Mouse (Mus musculus): Measurements from ENCODE around the gene Cfdp1.

The Cfdp1 gene

DNA sequence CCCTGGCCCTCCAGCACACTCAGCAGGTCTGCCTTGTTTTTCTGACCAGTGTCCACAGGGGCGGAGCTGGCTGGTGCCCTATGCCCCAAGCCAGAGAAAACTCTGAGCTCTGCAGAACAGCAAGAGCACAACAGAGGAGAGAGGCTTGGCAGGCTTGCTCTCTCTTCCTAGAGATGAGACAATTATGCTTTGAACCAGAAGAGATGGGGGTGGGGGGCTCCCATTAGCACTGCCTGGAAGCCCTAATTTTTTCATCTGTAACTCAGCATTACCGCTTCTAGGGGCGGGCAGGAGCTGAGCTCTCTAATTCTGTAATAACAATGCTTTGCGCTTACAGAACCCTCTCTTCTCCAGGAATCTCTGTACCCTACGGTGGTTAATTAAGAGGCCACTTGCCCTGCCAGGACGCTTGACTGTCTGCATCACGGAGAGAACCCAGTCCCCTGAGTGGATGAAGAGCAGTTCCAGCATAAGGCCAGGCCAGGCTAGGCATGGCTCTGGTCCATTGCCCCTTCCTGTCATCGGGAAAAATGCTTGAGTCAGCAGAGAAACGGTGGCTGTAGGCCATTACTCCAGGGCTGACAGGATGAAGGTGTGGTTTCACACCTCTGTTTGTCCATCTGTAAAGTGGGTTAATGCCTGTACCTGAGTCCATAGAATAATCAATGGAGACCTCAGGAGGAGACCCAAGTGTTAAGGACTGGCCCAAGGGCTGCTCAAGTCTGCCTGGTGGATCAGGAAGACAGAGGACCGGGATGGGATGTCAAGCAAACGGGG lies 111.6 kb downstream of the Cfdp1 start:
- H3K36me3 ChIP-seq (ENCODE audit: insufficient read depth, low read length): peaks cover 8% of the 10 kb centered on the region
- no peaks in the 10 kb centered on the region for H3K27me3 ChIP-seq (ENCODE audit: insufficient read depth, low read length)
- peaks cover 82% of the 10 kb centered on the region for H3K4me1 ChIP-seq (replicated peaks; ENCODE audit: low read depth, low read length)
- H3K4me3 ChIP-seq (replicated peaks; ENCODE audit: low read length): peak overlapping the region; percentile 92
- TF ChIP-seq NANOG (IDR thresholded peaks at IDR 0.05; ENCODE audit: borderline replicate concordance, low read length) (no peak), CTCF (conservative IDR thresholded peaks at IDR 0.05; ENCODE audit: low read length) (no peak), POU5F1 (IDR thresholded peaks at IDR 0.05; ENCODE audit: borderline replicate concordance, low read length) (no peak)
- H3K9me3 ChIP-seq (ENCODE audit: low read length): no peaks in the 10 kb centered on the region

DNA sequence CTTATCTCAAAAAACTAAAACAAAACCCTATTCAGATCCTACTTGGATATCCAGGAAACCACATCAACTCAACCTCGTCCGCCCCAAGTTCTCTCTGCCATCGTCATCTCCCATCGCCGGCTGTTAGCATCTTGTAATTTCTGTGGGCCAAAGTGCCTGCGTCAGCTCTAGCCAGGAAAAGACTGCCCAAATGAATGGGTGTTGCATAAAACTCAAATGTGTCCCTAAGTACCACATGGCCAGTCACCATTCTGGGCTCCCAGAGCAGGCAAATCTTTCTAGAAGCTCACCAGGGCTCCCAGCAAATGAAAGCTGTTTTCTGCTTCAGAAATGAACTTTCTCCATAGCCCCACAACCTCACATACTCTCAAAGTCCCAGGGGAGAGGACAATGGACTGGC lies 112.5 kb downstream of the Cfdp1 start:
- Histone ChIP-seq H3K9me3 (ENCODE audit: low read length) (no peaks in the 10 kb centered on the region), H3K4me1 (replicated peaks; ENCODE audit: low read depth, low read length) (peaks cover 84% of the 10 kb centered on the region), H3K4me3 (replicated peaks; ENCODE audit: low read length) (no peak overlapping the region), H3K27me3 (ENCODE audit: insufficient read depth, low read length) (no peaks in the 10 kb centered on the region), H3K36me3 (ENCODE audit: insufficient read depth, low read length) (peaks cover 15% of the 10 kb centered on the region)
- TF ChIP-seq POU5F1 (IDR thresholded peaks at IDR 0.05; ENCODE audit: borderline replicate concordance, low read length): no peak
- no peak for TF ChIP-seq NANOG (IDR thresholded peaks at IDR 0.05; ENCODE audit: borderline replicate concordance, low read length)
- no peak for TF ChIP-seq CTCF (conservative IDR thresholded peaks at IDR 0.05; ENCODE audit: low read length)

DNA sequence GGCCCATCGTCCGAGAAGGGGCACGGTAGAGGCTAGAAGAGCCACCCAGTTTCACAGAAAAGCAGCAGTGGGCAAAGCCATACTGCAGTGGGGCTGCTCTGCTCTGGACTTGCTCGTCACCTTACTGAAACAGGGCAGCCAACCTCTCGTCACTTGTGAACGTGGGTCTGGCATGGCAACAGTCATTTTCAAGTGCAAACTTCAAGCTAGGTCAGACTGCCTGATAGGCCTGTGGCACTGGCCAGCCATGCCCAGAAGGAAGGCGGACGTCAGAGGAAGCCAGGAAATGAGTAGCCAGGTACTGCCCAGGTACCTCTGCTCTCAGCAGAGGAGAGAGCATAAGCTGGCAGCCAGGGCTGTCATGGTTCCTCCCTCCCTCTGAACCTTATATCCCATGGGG lies 113.1 kb downstream of the Cfdp1 start:
- H3K4me3 ChIP-seq (replicated peaks; ENCODE audit: low read length): 0 out of 2 replicates have a peak overlapping the region, but pooled peaks have one; percentile 43
- H3K27me3 ChIP-seq (ENCODE audit: insufficient read depth, low read length): no peaks in the 10 kb centered on the region
- H3K4me1 ChIP-seq (replicated peaks; ENCODE audit: low read depth, low read length): peaks cover 84% of the 10 kb centered on the region
- TF ChIP-seq POU5F1 (IDR thresholded peaks at IDR 0.05; ENCODE audit: borderline replicate concordance, low read length): no peak
- no peak for TF ChIP-seq CTCF (conservative IDR thresholded peaks at IDR 0.05; ENCODE audit: low read length)
- TF ChIP-seq NANOG (IDR thresholded peaks at IDR 0.05; ENCODE audit: borderline replicate concordance, low read length): no peak
- H3K9me3 ChIP-seq (ENCODE audit: low read length): no peaks in the 10 kb centered on the region
- H3K36me3 ChIP-seq (ENCODE audit: insufficient read depth, low read length): peaks cover 20% of the 10 kb centered on the region

DNA sequence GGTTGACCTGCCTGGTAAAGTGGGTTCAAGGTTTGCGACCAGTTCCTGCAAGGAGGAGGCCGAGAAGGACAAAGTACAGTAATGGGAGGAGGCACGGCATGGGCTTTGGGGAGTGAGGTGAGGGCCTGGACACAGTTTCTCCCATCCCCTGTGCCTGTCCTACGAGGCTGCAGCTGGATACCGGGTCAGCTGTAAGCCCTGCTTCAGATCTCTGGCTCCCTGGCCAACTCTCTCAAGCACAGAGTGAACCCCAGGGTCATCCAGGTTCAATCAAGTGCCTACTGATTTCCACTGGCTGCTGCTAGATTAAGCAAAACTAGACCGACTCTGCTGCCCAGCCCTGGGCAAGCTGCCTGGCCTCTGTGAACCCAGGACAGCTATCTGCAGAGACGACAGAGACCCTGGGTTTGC lies 113.8 kb downstream of the Cfdp1 start:
- peak overlapping the region; percentile 43; the same call in 1 of the 2 replicates for H3K4me3 ChIP-seq (replicated peaks; ENCODE audit: low read length)
- no peaks in the 10 kb centered on the region for H3K27me3 ChIP-seq (ENCODE audit: insufficient read depth, low read length)
- peaks cover 84% of the 10 kb centered on the region for H3K4me1 ChIP-seq (replicated peaks; ENCODE audit: low read depth, low read length)
- peaks cover 27% of the 10 kb centered on the region for H3K36me3 ChIP-seq (ENCODE audit: insufficient read depth, low read length)
- no peaks in the 10 kb centered on the region for H3K9me3 ChIP-seq (ENCODE audit: low read length)
- TF ChIP-seq NANOG (IDR thresholded peaks at IDR 0.05; ENCODE audit: borderline replicate concordance, low read length) (no peak), POU5F1 (IDR thresholded peaks at IDR 0.05; ENCODE audit: borderline replicate concordance, low read length) (no peak), CTCF (conservative IDR thresholded peaks at IDR 0.05; ENCODE audit: low read length) (no peak)

DNA sequence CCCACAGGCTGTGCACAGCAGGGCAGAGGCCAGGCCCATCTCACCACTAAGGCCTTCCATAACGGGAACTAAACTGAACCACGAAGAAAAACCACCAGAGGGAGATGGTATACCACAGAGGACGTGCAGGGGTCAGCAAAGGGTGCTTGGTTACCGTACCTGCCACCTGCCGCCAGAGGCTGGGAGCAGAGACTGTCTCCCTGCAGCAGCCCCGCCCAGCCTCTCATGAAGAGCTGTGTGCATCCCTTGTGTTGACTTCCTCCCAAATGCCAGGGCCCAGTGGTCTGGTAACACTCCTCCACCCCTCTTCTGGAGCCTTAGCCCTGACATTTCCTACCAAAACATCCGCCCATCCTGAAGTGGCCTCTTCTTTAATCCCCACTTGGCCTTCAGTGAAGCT lies 114.5 kb downstream of the Cfdp1 start:
- H3K4me3 ChIP-seq (replicated peaks; ENCODE audit: low read length): peak overlapping the region; percentile 43; the same call in 1 of the 2 replicates
- peaks cover 34% of the 10 kb centered on the region for H3K36me3 ChIP-seq (ENCODE audit: insufficient read depth, low read length)
- no peaks in the 10 kb centered on the region for H3K27me3 ChIP-seq (ENCODE audit: insufficient read depth, low read length)
- peaks cover 84% of the 10 kb centered on the region for H3K4me1 ChIP-seq (replicated peaks; ENCODE audit: low read depth, low read length)
- no peak for TF ChIP-seq NANOG (IDR thresholded peaks at IDR 0.05; ENCODE audit: borderline replicate concordance, low read length)
- TF ChIP-seq CTCF (conservative IDR thresholded peaks at IDR 0.05; ENCODE audit: low read length): no peak
- TF ChIP-seq POU5F1 (IDR thresholded peaks at IDR 0.05; ENCODE audit: borderline replicate concordance, low read length): no peak
- no peaks in the 10 kb centered on the region for H3K9me3 ChIP-seq (ENCODE audit: low read length)

DNA sequence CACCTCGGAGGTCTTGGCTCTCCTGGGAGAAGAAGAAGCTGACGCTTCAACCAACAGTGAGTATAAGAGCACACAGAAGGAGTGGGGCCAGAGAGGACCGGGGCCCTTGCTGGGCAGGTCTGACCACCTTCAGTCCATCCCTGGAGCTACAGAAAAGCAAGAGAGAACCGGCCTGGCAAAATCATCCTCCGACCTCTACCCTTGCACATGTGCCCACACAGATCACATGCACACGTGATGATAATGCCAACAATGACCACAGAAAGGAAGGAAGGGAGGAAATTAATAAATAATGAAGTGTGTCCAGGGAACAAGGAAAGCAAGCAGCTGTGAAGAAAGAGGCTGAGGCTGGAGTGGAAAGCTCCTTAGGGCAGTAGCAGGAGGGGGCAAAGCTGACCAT lies 115.2 kb downstream of the Cfdp1 start:
- no peak for TF ChIP-seq CTCF (conservative IDR thresholded peaks at IDR 0.05; ENCODE audit: low read length)
- no peak for TF ChIP-seq POU5F1 (IDR thresholded peaks at IDR 0.05; ENCODE audit: borderline replicate concordance, low read length)
- no peak for TF ChIP-seq NANOG (IDR thresholded peaks at IDR 0.05; ENCODE audit: borderline replicate concordance, low read length)

DNA sequence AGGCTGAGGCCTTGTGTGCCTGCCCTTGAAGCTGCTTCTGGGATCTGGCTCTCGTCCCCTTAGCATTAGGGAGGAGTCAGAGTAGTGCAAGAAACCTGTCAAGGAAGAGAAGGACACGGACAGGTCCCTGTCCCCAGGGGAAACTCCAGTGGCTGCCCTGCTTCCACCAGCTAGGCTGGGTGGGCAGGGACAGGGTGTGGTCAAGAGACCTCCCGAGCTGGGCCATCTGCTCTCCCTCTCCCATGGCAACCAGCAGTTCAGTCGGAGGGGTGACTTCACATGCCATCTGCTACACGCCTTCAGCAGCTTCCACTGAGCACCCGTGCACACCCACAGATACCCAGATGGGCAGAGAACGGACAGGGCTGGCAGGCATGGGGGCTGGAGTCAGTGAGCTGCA lies 117.8 kb downstream of the Cfdp1 start:
- no peak for TF ChIP-seq NANOG (IDR thresholded peaks at IDR 0.05; ENCODE audit: borderline replicate concordance, low read length)
- Histone ChIP-seq H3K4me1 (replicated peaks; ENCODE audit: low read depth, low read length) (peaks cover 83% of the 10 kb centered on the region), H3K9me3 (ENCODE audit: low read length) (no peaks in the 10 kb centered on the region), H3K27me3 (ENCODE audit: insufficient read depth, low read length) (no peaks in the 10 kb centered on the region), H3K4me3 (replicated peaks; ENCODE audit: low read length) (0 out of 2 replicates have a peak overlapping the region, but pooled peaks have one; percentile 23), H3K36me3 (ENCODE audit: insufficient read depth, low read length) (peaks cover 34% of the 10 kb centered on the region)

More for the DNA sequence above, 115.2 kb downstream of the Cfdp1 start:
- Histone ChIP-seq H3K9me3 (ENCODE audit: low read length) (no peaks in the 10 kb centered on the region), H3K27me3 (ENCODE audit: insufficient read depth, low read length) (no peaks in the 10 kb centered on the region), H3K4me1 (replicated peaks; ENCODE audit: low read depth, low read length) (peaks cover 84% of the 10 kb centered on the region), H3K36me3 (ENCODE audit: insufficient read depth, low read length) (peaks cover 34% of the 10 kb centered on the region), H3K4me3 (replicated peaks; ENCODE audit: low read length) (no peak overlapping the region)

DNA sequence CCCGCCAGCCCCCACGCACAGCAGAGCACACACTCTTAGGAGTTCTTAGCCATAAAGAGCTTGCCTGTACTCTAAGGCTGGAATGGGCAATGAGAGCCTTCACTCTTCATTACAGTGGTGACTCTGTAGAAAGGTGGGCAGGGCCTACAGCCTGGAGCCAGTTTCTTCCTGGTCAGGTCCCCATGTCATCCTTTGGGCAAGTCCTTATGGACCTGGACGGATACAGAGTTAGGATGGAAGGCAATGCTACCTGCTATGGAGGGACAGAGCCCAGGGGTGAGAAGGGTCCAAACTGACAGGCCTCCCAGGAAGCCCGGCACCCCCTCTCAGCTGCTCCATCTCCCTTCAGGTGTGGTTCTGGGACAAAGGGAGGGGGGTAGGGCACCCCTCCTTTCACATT lies 118.3 kb downstream of the Cfdp1 start:
- Histone ChIP-seq H3K36me3 (ENCODE audit: insufficient read depth, low read length) (peaks cover 29% of the 10 kb centered on the region), H3K27me3 (ENCODE audit: insufficient read depth, low read length) (no peaks in the 10 kb centered on the region), H3K4me1 (replicated peaks; ENCODE audit: low read depth, low read length) (peaks cover 83% of the 10 kb centered on the region), H3K4me3 (replicated peaks; ENCODE audit: low read length) (no peak overlapping the region), H3K9me3 (ENCODE audit: low read length) (no peaks in the 10 kb centered on the region)
- TF ChIP-seq NANOG (IDR thresholded peaks at IDR 0.05; ENCODE audit: borderline replicate concordance, low read length): no peak
- no peak for TF ChIP-seq POU5F1 (IDR thresholded peaks at IDR 0.05; ENCODE audit: borderline replicate concordance, low read length)
- no peak for TF ChIP-seq CTCF (conservative IDR thresholded peaks at IDR 0.05; ENCODE audit: low read length)

Measured in E14TG2a.4 (cell line).